In the genomic region with DNA sequence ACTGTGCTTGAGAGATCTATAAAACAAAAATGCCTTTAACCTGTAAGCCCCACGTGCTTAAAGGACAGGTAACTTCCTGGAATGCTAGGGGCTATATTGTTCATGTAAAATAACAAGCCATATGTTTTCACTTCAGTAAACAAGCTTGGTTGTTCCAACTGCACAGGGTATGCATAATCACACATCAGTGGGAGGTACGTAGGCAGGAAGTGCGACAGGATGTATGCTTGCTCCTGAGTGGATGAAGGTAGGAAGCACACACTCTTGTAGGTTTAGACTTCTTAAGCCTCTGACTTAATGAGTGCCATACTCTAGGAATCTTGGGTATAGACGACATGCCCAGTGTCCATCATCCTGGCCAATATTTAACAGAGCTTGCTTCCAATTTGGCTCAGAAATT, we compare ENCODE assay signal across 21 mouse cellular contexts.
"Had no signal": no experiment of that assay in that cellular context is flagged by ENCODE, and none has a peak within 500 bp of the region (broad histone marks: within the 10 kb centered on the region; RNA-seq: fewer than 3 reads in every experiment).

No protein-coding gene starts in this region.

- DNase-seq: liver, postnatal 0 days; lung, adult 2 months; lung, postnatal 14 days; lung, postnatal 36 days; right cerebral cortex, postnatal 14 days; right cerebral cortex, postnatal 4 days; spleen, adult 18-20 months; thymus, adult 18-20 months; thymus, postnatal 14 days; thymus, postnatal 36 days had no signal

- H3K4me1 ChIP-seq: liver, embryonic 15.5 days; lung, embryonic 15.5 days; megakaryocyte, embryonic 14.5 days; neural tube, embryonic 13.5 days; neural tube, embryonic 15.5 days had no signal

- H3K9ac ChIP-seq: liver, embryonic 15.5 days; liver, postnatal 0 days; lung, embryonic 15.5 days; midbrain, embryonic 13.5 days; neural tube, embryonic 13.5 days; neural tube, embryonic 15.5 days had no signal

- H3K27ac ChIP-seq: liver, embryonic 15.5 days; lung, embryonic 15.5 days; macrophage; midbrain, embryonic 13.5 days; neural tube, embryonic 13.5 days; neural tube, embryonic 15.5 days had no signal

- H3K4me2 ChIP-seq: liver, embryonic 15.5 days; lung, embryonic 15.5 days; midbrain, embryonic 11.5 days; midbrain, embryonic 13.5 days; neural tube, embryonic 13.5 days; neural tube, embryonic 15.5 days had no signal

- H3K36me3 ChIP-seq: liver, embryonic 15.5 days; lung, embryonic 15.5 days; midbrain, embryonic 13.5 days; neural tube, embryonic 13.5 days; neural tube, embryonic 15.5 days had no signal

- ATAC-seq: liver, postnatal 0 days; lung, postnatal 0 days; midbrain, embryonic 13.5 days; midbrain, embryonic 16.5 days had no signal

- H3K27me3 ChIP-seq: liver, embryonic 15.5 days; lung, embryonic 15.5 days; midbrain, embryonic 13.5 days; neural tube, embryonic 13.5 days had no signal

- H3K4me3 ChIP-seq: liver, embryonic 15.5 days; lung, embryonic 15.5 days; megakaryocyte, embryonic 14.5 days; midbrain, embryonic 13.5 days; myocyte; neural tube, embryonic 13.5 days; neural tube, embryonic 15.5 days had no signal

- H3K9me3 ChIP-seq: liver, embryonic 15.5 days; lung, embryonic 15.5 days; midbrain, embryonic 13.5 days; neural tube, embryonic 13.5 days; neural tube, embryonic 15.5 days had no signal
